Mouse (Mus musculus): ENCODE results near the gene Snx22. TPM values are rescaled to one million over a fixed set of nuclear protein-coding genes. Genes with fewer than 3 reads are reported as not detected.

The Snx22 gene
- 12.9 and 14.7 TPM in 2 replicates for polyA plus RNA-seq (2015; fragmentation: Nextera tagmentation; extraction: Ambion mirVana)

DNA sequence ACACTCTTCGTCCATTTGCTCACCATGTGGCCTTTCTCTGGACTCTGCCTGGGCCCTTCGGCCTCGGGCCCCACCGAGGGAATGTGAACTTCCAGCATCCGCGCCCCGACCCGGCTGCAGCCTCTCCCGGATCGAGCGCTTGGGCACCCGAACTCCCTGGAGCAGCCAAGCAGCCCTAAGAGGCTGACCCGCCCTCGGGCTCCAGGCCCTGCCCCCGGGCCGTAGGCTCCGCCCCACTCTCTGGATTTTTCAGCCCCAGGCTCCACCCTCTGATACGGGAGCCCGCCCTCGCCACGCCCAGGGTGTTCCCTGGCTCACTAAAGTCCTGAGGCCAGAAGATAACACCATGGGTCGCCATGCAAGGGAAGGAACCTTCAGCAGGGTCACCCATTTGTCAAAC lies at the start of gene Snx22:
Snx22 (minus strand) TSS at position 137 of the 400 bp plus-strand sequence.
- H3K9ac ChIP-seq (ENCODE audit: low read depth, low read length) = peak within 1 kb of the TSS; percentile 72
- H3K4me1 ChIP-seq (ENCODE audit: control insufficient read depth, insufficient read depth, low read depth, low read length) = peaks cover 10% of the 10 kb centered on the region
- H3K27ac ChIP-seq (ENCODE audit: low read depth, low read length) = no peak within 1 kb of the TSS
- 0 out of 2 replicates have a peak, but pooled peaks cover 8% of the 10 kb centered on the region for H3K27me3 ChIP-seq (replicated peaks; ENCODE audit: control insufficient read depth, insufficient read depth, low read length)
- H3K36me3 ChIP-seq (ENCODE audit: control insufficient read depth, insufficient read depth, low read length) = peaks cover 21% of the 10 kb centered on the region
- H3K9me3 ChIP-seq (ENCODE audit: control insufficient read depth, low read length) = no peaks in the 10 kb centered on the region
- H3K4me3 ChIP-seq (ENCODE audit: low read length) = peak within 1 kb of the TSS; percentile 62
- peak within 1 kb of the TSS; percentile 93 for H3K4me2 ChIP-seq (ENCODE audit: low read length)
- WGBS = under 1% methylated on average over 21 of the region's 22 CpGs
- ATAC-seq = peak; percentile 92

GRCm38 (mm10) chr9:66116890-66117289 lies 47.4 kb upstream of the Snx22 start:
- Histone ChIP-seq H3K4me1 (ENCODE audit: control insufficient read depth, insufficient read depth, low read depth, low read length) (peaks cover 3% of the 10 kb centered on the region; the same call in 1 of the 2 replicates), H3K9me3 (ENCODE audit: control insufficient read depth, low read length) (no peaks in the 10 kb centered on the region), H3K36me3 (ENCODE audit: control insufficient read depth, insufficient read depth, low read length) (no peaks in the 10 kb centered on the region), H3K4me3 (ENCODE audit: low read length) (no peak overlapping the region), H3K9ac (ENCODE audit: low read depth, low read length) (no peak overlapping the region), H3K27me3 (replicated peaks; ENCODE audit: control insufficient read depth, insufficient read depth, low read length) (no peaks in the 10 kb centered on the region), H3K27ac (ENCODE audit: low read depth, low read length) (no peak overlapping the region), H3K4me2 (ENCODE audit: low read length) (no peak overlapping the region)
- 54% methylated on average over 8 of the region's 8 CpGs for WGBS
- ATAC-seq = no peak

- WGBS = 95% methylated on average over 3 of the region's 3 CpGs
These were observed 44.8 kb upstream of the Snx22 start for GRCm38 (mm10) chr9:66114341-66114740.

GRCm38 (mm10) chr9:66110611-66111379 lies 41.3 kb upstream of the Snx22 start:
- H3K4me2 ChIP-seq (ENCODE audit: low read length) = no peak overlapping the region
- no peak overlapping the region for H3K27ac ChIP-seq (ENCODE audit: low read depth, low read length)
- H3K27me3 ChIP-seq (replicated peaks; ENCODE audit: control insufficient read depth, insufficient read depth, low read length) = no peaks in the 10 kb centered on the region
- no peak for ATAC-seq
- 32% methylated on average over 8 of the region's 8 CpGs for WGBS
- no peaks in the 10 kb centered on the region for H3K4me1 ChIP-seq (ENCODE audit: control insufficient read depth, insufficient read depth, low read depth, low read length)
- H3K9ac ChIP-seq (ENCODE audit: low read depth, low read length) = no peak overlapping the region
- no peaks in the 10 kb centered on the region for H3K9me3 ChIP-seq (ENCODE audit: control insufficient read depth, low read length)
- peaks cover 7% of the 10 kb centered on the region for H3K36me3 ChIP-seq (ENCODE audit: control insufficient read depth, insufficient read depth, low read length)
- no peak overlapping the region for H3K4me3 ChIP-seq (ENCODE audit: low read length)

More at GRCm38 (mm10) chr9:66114341-66114740, 44.8 kb upstream of the Snx22 start:
- Histone ChIP-seq H3K4me1 (ENCODE audit: control insufficient read depth, insufficient read depth, low read depth, low read length) (no peaks in the 10 kb centered on the region), H3K4me3 (ENCODE audit: low read length) (no peak overlapping the region), H3K36me3 (ENCODE audit: control insufficient read depth, insufficient read depth, low read length) (no peaks in the 10 kb centered on the region), H3K9ac (ENCODE audit: low read depth, low read length) (no peak overlapping the region), H3K4me2 (ENCODE audit: low read length) (no peak overlapping the region), H3K9me3 (ENCODE audit: control insufficient read depth, low read length) (no peaks in the 10 kb centered on the region), H3K27ac (ENCODE audit: low read depth, low read length) (no peak overlapping the region), H3K27me3 (replicated peaks; ENCODE audit: control insufficient read depth, insufficient read depth, low read length) (no peaks in the 10 kb centered on the region)
- ATAC-seq = no peak

- Histone ChIP-seq H3K27me3 (replicated peaks; ENCODE audit: control insufficient read depth, insufficient read depth, low read length) (no peaks in the 10 kb centered on the region), H3K4me1 (ENCODE audit: control insufficient read depth, insufficient read depth, low read depth, low read length) (no peaks in the 10 kb centered on the region), H3K4me2 (ENCODE audit: low read length) (no peak overlapping the region), H3K9ac (ENCODE audit: low read depth, low read length) (no peak overlapping the region), H3K36me3 (ENCODE audit: control insufficient read depth, insufficient read depth, low read length) (peaks cover 10% of the 10 kb centered on the region), H3K27ac (ENCODE audit: low read depth, low read length) (no peak overlapping the region), H3K9me3 (ENCODE audit: control insufficient read depth, low read length) (no peaks in the 10 kb centered on the region), H3K4me3 (ENCODE audit: low read length) (no peak overlapping the region)
- 42% methylated on average over 8 of the region's 8 CpGs for WGBS
- ATAC-seq = no peak
These were observed 40.6 kb upstream of the Snx22 start for GRCm38 (mm10) chr9:66110126-66110525.

- H3K4me2 ChIP-seq (ENCODE audit: low read length) = no peak overlapping the region
- no peaks in the 10 kb centered on the region for H3K4me1 ChIP-seq (ENCODE audit: control insufficient read depth, insufficient read depth, low read depth, low read length)
- no peak overlapping the region for H3K27ac ChIP-seq (ENCODE audit: low read depth, low read length)
- no peaks in the 10 kb centered on the region for H3K27me3 ChIP-seq (replicated peaks; ENCODE audit: control insufficient read depth, insufficient read depth, low read length)
- H3K4me3 ChIP-seq (ENCODE audit: low read length) = no peak overlapping the region
- H3K36me3 ChIP-seq (ENCODE audit: control insufficient read depth, insufficient read depth, low read length) = peaks cover 15% of the 10 kb centered on the region
- H3K9ac ChIP-seq (ENCODE audit: low read depth, low read length) = no peak overlapping the region
- no peak for ATAC-seq
- H3K9me3 ChIP-seq (ENCODE audit: control insufficient read depth, low read length) = no peaks in the 10 kb centered on the region
- 100% methylated on average over 1 of the region's 1 CpGs for WGBS
These were observed 40.1 kb upstream of the Snx22 start for GRCm38 (mm10) chr9:66109574-66109973.

DNA sequence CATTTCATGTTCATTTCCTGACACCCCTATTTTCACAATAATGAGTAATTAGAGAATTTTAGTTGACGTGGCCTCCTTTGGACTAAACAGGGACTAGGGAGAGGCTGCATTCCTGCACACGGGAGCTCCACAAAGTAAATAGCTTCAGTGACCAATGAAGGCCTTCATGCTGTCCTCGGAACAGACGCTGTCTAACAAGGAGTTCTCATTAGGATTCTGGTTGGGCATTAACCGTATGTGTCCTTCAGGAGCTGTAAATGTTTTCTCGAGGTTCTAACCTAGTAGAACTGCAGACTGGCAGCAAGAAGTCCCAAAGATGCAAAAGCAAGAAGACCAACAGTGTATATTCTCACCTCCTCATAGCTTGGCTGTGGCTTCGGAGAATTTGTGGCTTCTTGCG lies 35.6 kb upstream of the Snx22 start:
- WGBS = 90% methylated on average over 8 of the region's 8 CpGs

GRCm38 (mm10) chr9:66104601-66105000 lies 35.1 kb upstream of the Snx22 start:
- H3K9me3 ChIP-seq (ENCODE audit: control insufficient read depth, low read length) = no peaks in the 10 kb centered on the region
- WGBS = 93% methylated on average over 4 of the region's 4 CpGs
- H3K36me3 ChIP-seq (ENCODE audit: control insufficient read depth, insufficient read depth, low read length) = peaks cover 17% of the 10 kb centered on the region
- ATAC-seq = no peak
- no peaks in the 10 kb centered on the region for H3K27me3 ChIP-seq (replicated peaks; ENCODE audit: control insufficient read depth, insufficient read depth, low read length)
- H3K27ac ChIP-seq (ENCODE audit: low read depth, low read length) = no peak overlapping the region
- no peak overlapping the region for H3K9ac ChIP-seq (ENCODE audit: low read depth, low read length)
- no peak overlapping the region for H3K4me3 ChIP-seq (ENCODE audit: low read length)
- H3K4me2 ChIP-seq (ENCODE audit: low read length) = no peak overlapping the region
- no peaks in the 10 kb centered on the region for H3K4me1 ChIP-seq (ENCODE audit: control insufficient read depth, insufficient read depth, low read depth, low read length)

More for the DNA sequence above, 35.6 kb upstream of the Snx22 start:
- H3K4me2 ChIP-seq (ENCODE audit: low read length) = no peak overlapping the region
- H3K9ac ChIP-seq (ENCODE audit: low read depth, low read length) = no peak overlapping the region
- H3K27me3 ChIP-seq (replicated peaks; ENCODE audit: control insufficient read depth, insufficient read depth, low read length) = no peaks in the 10 kb centered on the region
- ATAC-seq = no peak
- H3K36me3 ChIP-seq (ENCODE audit: control insufficient read depth, insufficient read depth, low read length) = peaks cover 17% of the 10 kb centered on the region
- H3K4me1 ChIP-seq (ENCODE audit: control insufficient read depth, insufficient read depth, low read depth, low read length) = no peaks in the 10 kb centered on the region
- no peak overlapping the region for H3K27ac ChIP-seq (ENCODE audit: low read depth, low read length)
- H3K4me3 ChIP-seq (ENCODE audit: low read length) = no peak overlapping the region
- no peaks in the 10 kb centered on the region for H3K9me3 ChIP-seq (ENCODE audit: control insufficient read depth, low read length)

- no peak overlapping the region for H3K9ac ChIP-seq (ENCODE audit: low read depth, low read length)
- 89% methylated on average over 6 of the region's 6 CpGs for WGBS
- no peaks in the 10 kb centered on the region for H3K4me1 ChIP-seq (ENCODE audit: control insufficient read depth, insufficient read depth, low read depth, low read length)
- no peak for ATAC-seq
- peaks cover 13% of the 10 kb centered on the region for H3K36me3 ChIP-seq (ENCODE audit: control insufficient read depth, insufficient read depth, low read length)
- H3K9me3 ChIP-seq (ENCODE audit: control insufficient read depth, low read length) = no peaks in the 10 kb centered on the region
- no peaks in the 10 kb centered on the region for H3K27me3 ChIP-seq (replicated peaks; ENCODE audit: control insufficient read depth, insufficient read depth, low read length)
- no peak overlapping the region for H3K4me2 ChIP-seq (ENCODE audit: low read length)
- no peak overlapping the region for H3K4me3 ChIP-seq (ENCODE audit: low read length)
- H3K27ac ChIP-seq (ENCODE audit: low read depth, low read length) = no peak overlapping the region
These were observed 33.1 kb upstream of the Snx22 start for GRCm38 (mm10) chr9:66102668-66103067.

Data from hindbrain, embryonic 16.5 days (tissue).